Mouse (Mus musculus): ENCODE data around the gene Hoxb4. TPM values are rescaled to one million over a fixed set of nuclear protein-coding genes. Genes with fewer than 3 reads are reported as not detected.

The Hoxb4 gene
- polyA plus RNA-seq, 1 experiment from 2014 or later: not detected

GRCm38 (mm10) chr11:96353939-96354338, 35.9 kb downstream of the Hoxb4 start:
- ATAC-seq: no peak
- H3K4me3 ChIP-seq: no peak overlapping the region

DNA sequence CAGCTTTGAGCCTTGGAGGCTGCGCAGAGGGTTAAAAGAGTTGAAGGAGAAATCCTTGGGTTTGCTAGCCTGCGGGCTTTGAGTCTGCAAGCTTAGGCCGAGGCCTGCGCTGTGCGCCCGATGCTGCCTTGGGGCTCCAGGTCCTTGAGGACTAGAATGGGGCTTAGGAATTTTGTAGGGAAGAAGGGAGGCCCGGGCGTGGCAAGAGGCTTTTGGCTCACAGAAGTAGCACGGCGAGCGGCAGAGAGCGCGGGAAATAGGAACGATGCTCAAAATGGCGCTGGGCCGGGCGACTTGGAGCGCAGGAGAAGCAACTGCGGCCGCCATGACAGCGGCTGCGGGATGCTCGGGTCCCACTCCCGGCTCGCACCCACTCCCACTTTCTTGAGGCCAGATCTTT, 36.3 kb downstream of the Hoxb4 start:
- peaks cover 8% of the 10 kb centered on the region; the same call in 1 of the 2 replicates for H3K4me1 ChIP-seq
- whole genome bisulfite sequencing: under 1% methylated on average over 25 of the region's 25 CpGs
- H3K36me3 ChIP-seq (ENCODE audit: poor library complexity, severe bottlenecking): no peaks in the 10 kb centered on the region
- H3K4me2 ChIP-seq: peak overlapping the region; percentile 43
- no peak overlapping the region for H3K27ac ChIP-seq
- peaks cover 96% of the 10 kb centered on the region for H3K27me3 ChIP-seq
- H3K4me3 ChIP-seq: peak overlapping the region; percentile 18
- ATAC-seq: no peak
- H3K9ac ChIP-seq: no peak overlapping the region
- H3K9me3 ChIP-seq (replicated peaks): no peaks in the 10 kb centered on the region

More at GRCm38 (mm10) chr11:96353939-96354338, 35.9 kb downstream of the Hoxb4 start:
- no peak overlapping the region for H3K4me2 ChIP-seq
- H3K9me3 ChIP-seq (replicated peaks): no peaks in the 10 kb centered on the region
- 7% methylated on average over 8 of the region's 8 CpGs for WGBS
- H3K9ac ChIP-seq: no peak overlapping the region
- H3K36me3 ChIP-seq (ENCODE audit: poor library complexity, severe bottlenecking): no peaks in the 10 kb centered on the region
- H3K4me1 ChIP-seq: peaks cover 8% of the 10 kb centered on the region; the same call in 1 of the 2 replicates
- H3K27me3 ChIP-seq: peaks cover 96% of the 10 kb centered on the region
- no peak overlapping the region for H3K27ac ChIP-seq

- no peak for ATAC-seq
- WGBS: 1% methylated on average over 9 of the region's 9 CpGs
- Histone ChIP-seq H3K4me2 (peak overlapping the region; percentile 43), H3K4me1 (peaks cover 8% of the 10 kb centered on the region; the same call in 1 of the 2 replicates), H3K27ac (no peak overlapping the region), H3K9ac (no peak overlapping the region), H3K9me3 (replicated peaks) (no peaks in the 10 kb centered on the region; the same call in 1 of the 2 replicates), H3K36me3 (ENCODE audit: poor library complexity, severe bottlenecking) (no peaks in the 10 kb centered on the region), H3K4me3 (peak overlapping the region; percentile 18; the same call in 1 of the 2 replicates), H3K27me3 (peaks cover 96% of the 10 kb centered on the region)
These were observed 36.8 kb downstream of the Hoxb4 start for GRCm38 (mm10) chr11:96354801-96355311.

DNA sequence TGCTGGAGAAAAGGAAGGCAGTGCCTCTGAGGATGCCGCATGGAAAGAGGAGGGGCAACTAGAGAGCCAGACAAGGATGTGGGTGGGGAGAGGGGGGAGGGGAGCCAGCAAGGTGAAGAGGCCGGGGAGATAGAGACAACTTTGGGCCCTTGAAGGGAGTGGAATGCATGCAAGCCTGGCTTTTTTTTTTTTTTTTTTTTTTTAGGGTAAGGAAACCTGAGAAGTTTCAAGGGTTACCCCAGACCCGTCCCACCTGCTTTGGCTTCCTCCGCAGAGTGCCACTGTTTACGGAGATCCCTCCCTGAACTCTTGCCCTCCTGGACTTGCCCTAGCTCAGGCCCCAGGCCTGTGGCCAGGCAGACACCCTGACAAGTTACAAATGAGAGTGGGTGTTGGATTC, 45.7 kb downstream of the Hoxb4 start:
- Histone ChIP-seq H3K9ac (no peak overlapping the region), H3K9me3 (replicated peaks) (no peaks in the 10 kb centered on the region; the same call in 1 of the 2 replicates), H3K27ac (no peak overlapping the region), H3K36me3 (ENCODE audit: poor library complexity, severe bottlenecking) (no peaks in the 10 kb centered on the region), H3K27me3 (peaks cover 96% of the 10 kb centered on the region), H3K4me3 (no peak overlapping the region), H3K4me2 (no peak overlapping the region), H3K4me1 (no peaks in the 10 kb centered on the region)
- ATAC-seq: no peak
- 3% methylated on average over 5 of the region's 5 CpGs for WGBS

GRCm38 (mm10) chr11:96365441-96366091, 47.5 kb downstream of the Hoxb4 start, which contains the start of gene Hoxb1:
Hoxb1 (plus strand) TSS chr11:96365752.
- no peak within 1 kb of the TSS for H3K4me3 ChIP-seq
- peaks cover 97% of the 10 kb centered on the region for H3K27me3 ChIP-seq
- WGBS: under 1% methylated on average over 26 of the region's 26 CpGs
- H3K9ac ChIP-seq: no peak within 1 kb of the TSS
- H3K4me2 ChIP-seq: no peak within 1 kb of the TSS
- H3K27ac ChIP-seq: no peak within 1 kb of the TSS
- H3K4me1 ChIP-seq: no peaks in the 10 kb centered on the region
- no peak for ATAC-seq
- H3K36me3 ChIP-seq (ENCODE audit: poor library complexity, severe bottlenecking): no peaks in the 10 kb centered on the region
- no peaks in the 10 kb centered on the region for H3K9me3 ChIP-seq (replicated peaks)

DNA sequence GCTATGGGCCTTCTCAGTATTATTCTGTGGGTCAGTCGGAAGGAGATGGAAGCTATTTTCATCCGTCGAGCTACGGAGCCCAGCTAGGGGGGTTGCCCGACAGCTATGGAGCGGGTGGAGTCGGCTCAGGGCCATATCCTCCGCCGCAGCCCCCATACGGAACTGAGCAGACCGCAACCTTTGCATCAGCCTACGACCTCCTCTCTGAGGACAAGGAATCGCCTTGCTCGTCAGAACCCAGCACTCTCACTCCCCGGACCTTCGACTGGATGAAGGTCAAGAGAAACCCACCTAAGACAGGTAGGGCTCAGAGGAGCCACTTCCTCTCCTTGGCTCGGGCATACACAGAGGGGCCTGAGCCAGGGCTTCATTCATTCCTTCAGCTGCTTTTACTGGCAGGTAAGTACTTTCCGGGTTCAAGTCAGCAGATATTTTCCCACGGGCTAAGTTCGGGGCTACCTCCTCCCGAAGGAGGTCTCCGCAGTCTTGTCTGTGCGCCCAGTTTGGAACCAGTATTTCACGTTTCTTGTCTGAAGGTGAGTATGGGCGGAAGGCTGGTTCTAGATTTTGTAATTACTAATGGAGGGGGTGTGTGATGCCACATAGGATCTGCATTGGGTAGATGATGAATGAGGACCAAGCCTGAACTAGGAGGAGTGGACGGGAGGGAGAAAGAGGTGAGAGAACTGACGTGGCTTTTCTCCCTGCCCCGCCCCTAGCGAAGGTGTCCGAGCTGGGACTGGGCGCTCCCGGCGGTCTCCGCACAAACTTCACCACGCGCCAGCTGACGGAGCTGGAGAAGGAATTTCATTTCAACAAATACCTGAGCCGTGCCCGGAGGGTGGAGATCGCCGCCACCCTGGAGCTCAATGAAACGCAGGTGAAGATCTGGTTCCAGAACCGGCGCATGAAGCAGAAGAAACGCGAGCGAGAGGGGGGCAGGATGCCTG, 48.3 kb downstream of the Hoxb4 start:
- Histone ChIP-seq H3K4me3 (no peak overlapping the region), H3K9me3 (replicated peaks) (no peaks in the 10 kb centered on the region), H3K4me2 (no peak overlapping the region), H3K27me3 (peaks cover 99% of the 10 kb centered on the region), H3K36me3 (ENCODE audit: poor library complexity, severe bottlenecking) (no peaks in the 10 kb centered on the region), H3K27ac (no peak overlapping the region), H3K9ac (no peak overlapping the region), H3K4me1 (no peaks in the 10 kb centered on the region)
- no peak for ATAC-seq
- WGBS: 2% methylated on average over 47 of the region's 47 CpGs

GRCm38 (mm10) chr11:96367141-96367540, 49.1 kb downstream of the Hoxb4 start:
- Histone ChIP-seq H3K4me1 (no peaks in the 10 kb centered on the region), H3K9me3 (replicated peaks) (no peaks in the 10 kb centered on the region), H3K36me3 (ENCODE audit: poor library complexity, severe bottlenecking) (no peaks in the 10 kb centered on the region), H3K4me3 (no peak overlapping the region), H3K9ac (no peak overlapping the region), H3K27ac (no peak overlapping the region), H3K4me2 (no peak overlapping the region), H3K27me3 (peaks cover 99% of the 10 kb centered on the region)
- WGBS: 7% methylated on average over 6 of the region's 6 CpGs
- ATAC-seq: no peak

GRCm38 (mm10) chr11:96368686-96369085, 50.6 kb downstream of the Hoxb4 start:
- Histone ChIP-seq H3K9ac (no peak overlapping the region), H3K36me3 (ENCODE audit: poor library complexity, severe bottlenecking) (no peaks in the 10 kb centered on the region), H3K4me2 (no peak overlapping the region), H3K27me3 (peaks cover 99% of the 10 kb centered on the region), H3K27ac (no peak overlapping the region), H3K4me3 (no peak overlapping the region), H3K9me3 (replicated peaks) (no peaks in the 10 kb centered on the region), H3K4me1 (no peaks in the 10 kb centered on the region)
- no peak for ATAC-seq
- WGBS: 4% methylated on average over 5 of the region's 5 CpGs

DNA sequence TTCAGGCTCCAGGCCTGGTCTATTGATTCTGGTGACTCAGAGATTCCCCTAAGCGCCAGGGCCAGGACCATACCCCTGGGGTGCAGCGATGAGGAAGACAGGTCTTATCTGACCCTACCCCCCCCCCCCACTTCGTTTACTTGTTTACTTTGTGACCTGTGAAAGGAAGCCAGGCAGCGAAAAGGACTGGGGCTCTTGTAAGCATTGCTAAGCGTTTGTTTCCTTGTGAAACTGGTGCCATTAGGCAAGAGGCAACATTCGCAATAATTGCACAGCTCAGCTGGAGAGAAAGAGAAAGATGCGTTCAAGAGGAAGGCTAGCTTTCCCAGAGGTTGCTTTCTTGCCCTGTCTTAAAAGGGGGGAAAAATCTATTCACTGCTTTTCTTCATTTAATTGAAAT, 51.1 kb downstream of the Hoxb4 start:
- no peak overlapping the region for H3K27ac ChIP-seq
- no peaks in the 10 kb centered on the region for H3K4me1 ChIP-seq
- ATAC-seq: no peak
- no peak overlapping the region for H3K4me3 ChIP-seq
- H3K9me3 ChIP-seq (replicated peaks): no peaks in the 10 kb centered on the region
- H3K9ac ChIP-seq: no peak overlapping the region
- H3K27me3 ChIP-seq: peaks cover 99% of the 10 kb centered on the region
- H3K4me2 ChIP-seq: no peak overlapping the region
- no peaks in the 10 kb centered on the region for H3K36me3 ChIP-seq (ENCODE audit: poor library complexity, severe bottlenecking)
- 5% methylated on average over 7 of the region's 7 CpGs for WGBS

MicroRNAs within 50 kb of the gene (microRNA counts, 519-probe panel; counts per million panel counts)
- 2,744 counts per million, percentile 63 among the panel's probes with 10 or more counts for microRNA mmu-miR-10a

Small RNA genes lying within 50 kb of the gene (microRNA-seq; reads per million reads assigned to microRNA genes)
- gene Mir10a: 178 reads per million, percentile 57 among the genes with 10 or more reads in this experiment

Other genes starting within 250 kb of the Hoxb4 start
- 421 and 435 TPM in 2 replicates for gene Atp5g1, start 242.6 kb upstream of the Hoxb4 start, polyA plus RNA-seq (2015; fragmentation: Nextera tagmentation; extraction: Ambion mirVana)
- gene Calcoco2, start 206.3 kb upstream of the Hoxb4 start, polyA plus RNA-seq (2015; fragmentation: Nextera tagmentation; extraction: Ambion mirVana): not detected in 2 replicates
- gene Ttll6, start 184.5 kb upstream of the Hoxb4 start, polyA plus RNA-seq (2015; fragmentation: Nextera tagmentation; extraction: Ambion mirVana): 0.19 and 0.22 TPM in 2 replicates
- gene Hoxb13, start 124.0 kb upstream of the Hoxb4 start, polyA plus RNA-seq (2015; fragmentation: Nextera tagmentation; extraction: Ambion mirVana): not detected in 2 replicates
- gene Hoxb9, start 46.8 kb upstream of the Hoxb4 start, polyA plus RNA-seq (2015; fragmentation: Nextera tagmentation; extraction: Ambion mirVana): not detected in 2 replicates
- not detected in 2 replicates for gene Hoxb8, start 36.4 kb upstream of the Hoxb4 start, polyA plus RNA-seq (2015; fragmentation: Nextera tagmentation; extraction: Ambion mirVana)
- not detected in 2 replicates for gene Hoxb7, start 31.6 kb upstream of the Hoxb4 start, polyA plus RNA-seq (2015; fragmentation: Nextera tagmentation; extraction: Ambion mirVana)
- not detected in 2 replicates for gene Hoxb6, start 25.8 kb upstream of the Hoxb4 start, polyA plus RNA-seq (2015; fragmentation: Nextera tagmentation; extraction: Ambion mirVana)
- gene Hoxb5, start 14.9 kb upstream of the Hoxb4 start, polyA plus RNA-seq (2015; fragmentation: Nextera tagmentation; extraction: Ambion mirVana): 0.09 TPM in 1 of 2 replicates, not detected in the other
- not detected in 2 replicates for gene Hoxb3, start 5.1 kb downstream of the Hoxb4 start, polyA plus RNA-seq (2015; fragmentation: Nextera tagmentation; extraction: Ambion mirVana)
- not detected in 2 replicates for gene Hoxb2, start 32.3 kb downstream of the Hoxb4 start, polyA plus RNA-seq (2015; fragmentation: Nextera tagmentation; extraction: Ambion mirVana)
- gene Hoxb1, start 47.5 kb downstream of the Hoxb4 start, polyA plus RNA-seq (2015; fragmentation: Nextera tagmentation; extraction: Ambion mirVana): not detected in 2 replicates
- gene Skap1, start 146.3 kb downstream of the Hoxb4 start, polyA plus RNA-seq (2015; fragmentation: Nextera tagmentation; extraction: Ambion mirVana): 2.5 and 4.0 TPM in 2 replicates